Mouse (Mus musculus): ENCODE results near the gene Spi1.

DNA sequence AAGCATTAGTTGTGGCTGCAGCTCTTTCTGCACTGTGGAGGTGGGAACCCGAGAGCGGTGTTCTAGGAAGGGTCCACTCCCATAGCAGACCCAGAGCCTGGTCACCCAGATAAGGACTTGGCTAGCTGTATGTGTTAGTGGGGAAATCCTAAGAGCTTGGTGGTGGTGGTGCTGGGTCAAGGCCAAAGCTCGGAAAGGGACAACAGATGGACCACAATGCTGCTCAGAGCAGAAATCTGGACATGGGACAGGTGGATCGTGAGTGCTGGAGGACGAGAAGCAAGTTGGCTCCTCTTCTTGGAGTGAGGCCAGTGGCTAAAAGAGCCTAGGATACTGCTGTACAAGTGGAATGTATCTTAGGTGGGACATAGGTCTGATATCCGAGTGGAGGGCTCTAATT lies 37.4 kb downstream of the Spi1 start:
- TF ChIP-seq CTCF (conservative IDR thresholded peaks at IDR 0.05; ENCODE audit: low read length) (no peak), NANOG (IDR thresholded peaks at IDR 0.05; ENCODE audit: borderline replicate concordance, low read length) (no peak)
